Comparison of ENCODE assay signal across 7 mouse cellular contexts in the genomic region with DNA sequence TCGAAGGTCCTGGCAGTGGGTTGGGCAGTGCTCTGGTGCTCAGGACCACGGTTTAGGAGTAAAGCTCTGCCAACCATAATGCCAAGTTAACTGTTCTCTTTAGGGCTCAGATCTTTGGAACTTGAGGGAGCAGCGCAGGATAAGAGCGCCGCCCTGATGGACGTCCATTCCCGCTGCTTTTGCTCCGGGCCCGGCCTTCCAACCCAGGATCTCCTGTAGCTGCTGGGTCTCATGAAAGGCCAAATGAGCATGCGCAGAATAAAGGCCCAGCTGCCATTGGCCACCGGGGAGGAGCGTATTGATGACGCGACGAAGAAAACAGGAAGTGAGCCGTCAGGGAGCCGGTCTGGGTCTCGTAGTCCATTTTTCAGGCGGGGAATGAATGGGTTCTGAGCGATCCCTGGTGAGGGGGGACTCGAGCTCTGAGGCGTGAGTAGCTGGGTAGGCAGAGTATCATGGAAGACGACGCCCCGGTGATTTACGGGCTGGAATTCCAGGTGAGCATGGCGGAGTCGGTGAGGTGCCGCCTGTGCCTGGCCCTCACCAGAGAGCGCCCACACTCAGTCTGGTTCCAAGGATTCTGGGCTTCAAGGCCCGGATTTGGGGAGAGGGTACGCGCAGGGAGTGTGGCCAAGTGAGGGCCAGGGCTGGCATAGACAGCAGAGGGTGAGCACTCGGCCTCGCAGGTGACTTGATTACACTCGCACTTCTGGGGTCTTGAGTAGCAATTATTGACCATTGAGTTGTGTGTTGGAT. TPM values are rescaled to one million over a fixed set of nuclear protein-coding genes. Genes with fewer than 3 reads are reported as not detected.
DNase-seq lines count a peak whose midpoint lies in the region; ATAC-seq and TF ChIP-seq lines count a peak whose summit lies in the region.

A gene (plus strand): TSS at position 296 of the 756 bp plus-strand sequence.

- peak; percentile 67; the same call in 1 of the 2 replicates for TF ChIP-seq POLR2A in small intestine, adult 2 months (IDR thresholded peaks at IDR 0.05; ENCODE audit: low read depth, low read length)

- intact Hi-C loops in left cerebral cortex, postnatal 4 days (cut with DNase I), result no loop called here

- H3K36me3 ChIP-seq in embryonic facial prominence, embryonic 10.5 days (replicated peaks), result peaks cover 7% of the 10 kb centered on the region
- no peaks in the 10 kb centered on the region for H3K36me3 ChIP-seq in intestine, postnatal 0 days (ENCODE audit: control insufficient read depth, insufficient read depth)
- H3K36me3 ChIP-seq in midbrain, embryonic 12.5 days, result peaks cover 6% of the 10 kb centered on the region
- H3K36me3 ChIP-seq in small intestine, adult 2 months (ENCODE audit: control insufficient read depth, insufficient read depth, low read length), result peaks cover 5% of the 10 kb centered on the region

- peak within 1 kb of the TSS; percentile 90 for H3K4me3 ChIP-seq in embryonic facial prominence, embryonic 10.5 days
- peak within 1 kb of the TSS; percentile 90 for H3K4me3 ChIP-seq in intestine, postnatal 0 days (ENCODE audit: low read depth, low read length)
- peak within 1 kb of the TSS; percentile 86 for H3K4me3 ChIP-seq in midbrain, embryonic 12.5 days
- H3K4me3 ChIP-seq in small intestine, adult 2 months (ENCODE audit: low read depth, low read length), result peak within 1 kb of the TSS; percentile 95

- H3K9me3 ChIP-seq in embryonic facial prominence, embryonic 10.5 days, result no peaks in the 10 kb centered on the region
- H3K9me3 ChIP-seq in intestine, postnatal 0 days (ENCODE audit: control insufficient read depth), result no peaks in the 10 kb centered on the region
- H3K9me3 ChIP-seq in midbrain, embryonic 12.5 days, result no peaks in the 10 kb centered on the region

- H3K9ac ChIP-seq in intestine, postnatal 0 days (ENCODE audit: low read depth, low read length), result peak within 1 kb of the TSS; percentile 81
- peak within 1 kb of the TSS; percentile 71 for H3K9ac ChIP-seq in midbrain, embryonic 12.5 days (replicated peaks)

- no peaks in the 10 kb centered on the region for H3K27me3 ChIP-seq in embryonic facial prominence, embryonic 10.5 days (replicated peaks; ENCODE audit: low read depth, poor library complexity, severe bottlenecking)
- H3K27me3 ChIP-seq in intestine, postnatal 0 days (replicated peaks; ENCODE audit: control insufficient read depth, insufficient read depth, low read length), result no peaks in the 10 kb centered on the region
- no peaks in the 10 kb centered on the region for H3K27me3 ChIP-seq in midbrain, embryonic 12.5 days
- no peaks in the 10 kb centered on the region for H3K27me3 ChIP-seq in small intestine, adult 2 months (ENCODE audit: control insufficient read depth, insufficient read depth, low read length)

- H3K27ac ChIP-seq in embryonic facial prominence, embryonic 10.5 days (replicated peaks), result peak within 1 kb of the TSS; percentile 84
- H3K27ac ChIP-seq in intestine, postnatal 0 days (ENCODE audit: low read depth, low read length), result peak within 1 kb of the TSS; percentile 60
- peak within 1 kb of the TSS; percentile 50 for H3K27ac ChIP-seq in midbrain, embryonic 12.5 days (replicated peaks)
- peak within 1 kb of the TSS; percentile 30 for H3K27ac ChIP-seq in small intestine, adult 2 months (ENCODE audit: insufficient read depth, low read depth, low read length)

- peak; percentile 89 for DNase-seq in adrenal gland, postnatal 10 days
- DNase-seq in embryonic facial prominence, embryonic 10.5 days (ENCODE audit: low spot score), result peak; percentile 91
- peak; percentile 66 for DNase-seq in gonadal fat pad, adult 2 months (ENCODE audit: low read depth)
- DNase-seq in left cerebral cortex, postnatal 4 days, result peak; percentile 89

- ATAC-seq in intestine, postnatal 0 days, result peak; percentile 92
- ATAC-seq in midbrain, embryonic 12.5 days (ENCODE audit: low FRiP score, low read depth), result peak; percentile 82

- H3K4me1 ChIP-seq in embryonic facial prominence, embryonic 10.5 days, result peaks cover 26% of the 10 kb centered on the region
- peaks cover 10% of the 10 kb centered on the region; the same call in 1 of the 2 replicates for H3K4me1 ChIP-seq in intestine, postnatal 0 days (replicated peaks; ENCODE audit: control insufficient read depth, insufficient read depth, low read length)
- H3K4me1 ChIP-seq in midbrain, embryonic 12.5 days, result peaks cover 21% of the 10 kb centered on the region
- H3K4me1 ChIP-seq in small intestine, adult 2 months (ENCODE audit: control insufficient read depth, insufficient read depth, insufficient read length, low read length), result peaks cover 13% of the 10 kb centered on the region; the same call in 1 of the 2 replicates

- peak; percentile 45 for TF ChIP-seq CTCF in intestine, postnatal 0 days (IDR thresholded peaks at IDR 0.05; ENCODE audit: low read depth)
- TF ChIP-seq CTCF in small intestine, adult 2 months (IDR thresholded peaks at IDR 0.05; ENCODE audit: extremely low read depth, insufficient read length, insufficient replicate concordance, low read depth, low read length), result no peak

- H3K4me2 ChIP-seq in intestine, postnatal 0 days (replicated peaks; ENCODE audit: low read depth), result peak within 1 kb of the TSS; percentile 97
- H3K4me2 ChIP-seq in midbrain, embryonic 12.5 days (replicated peaks), result peak within 1 kb of the TSS; percentile 83

- 4% methylated on average over 36 of the region's 36 CpGs for WGBS in embryonic facial prominence, embryonic 10.5 days
- 3% methylated on average over 36 of the region's 36 CpGs for WGBS in intestine, postnatal 0 days
- WGBS in midbrain, embryonic 12.5 days, result 6% methylated on average over 36 of the region's 36 CpGs
- WGBS in small intestine, adult 2 months, result 2% methylated on average over 36 of the region's 36 CpGs

RNA-seq across cellular contexts. Expression of the gene that starts here (rescaled TPM):
- 10 to 100 TPM; 14.8 to 15.5 TPM for total RNA-seq in adrenal gland, postnatal 10 days (2021)
- polyA plus RNA-seq in embryonic facial prominence, embryonic 10.5 days (2016; fragmentation: Nextera tagmentation; extraction: Ambion mirVana), result 43.4 and 44.5 TPM in 2 replicates
- 31.3 and 51.6 TPM in 2 replicates for polyA plus RNA-seq in gonadal fat pad, adult 2 months (2012; rRNA removed)
- 23.0 and 23.3 TPM in 2 replicates for polyA plus RNA-seq in intestine, postnatal 0 days (2015; fragmentation: Nextera tagmentation; extraction: Ambion mirVana)
- 10 to 100 TPM; 46.2 to 49.9 TPM for total RNA-seq in left cerebral cortex, postnatal 4 days (2021)
- polyA plus RNA-seq in midbrain, embryonic 12.5 days (2016; fragmentation: Nextera tagmentation; extraction: Ambion mirVana), result 53.6 and 55.0 TPM in 2 replicates
- polyA plus RNA-seq in small intestine, adult 2 months (2012; rRNA removed), result 27.4 and 57.7 TPM in 2 replicates

Comparison
In these comparisons a context has a peak if more than half of its experiments do, and no peak if none do; other contexts are left out.
1. Peak in every context shown above with its lines: DNase-seq, ATAC-seq, H3K4me3 ChIP-seq and H3K27ac ChIP-seq.
2. H3K27ac ChIP-seq: peak in every context shown above with its lines; median percentile 84 in embryonic facial prominence, embryonic 10.5 days; 60 in intestine, postnatal 0 days; 50 in midbrain, embryonic 12.5 days; 30 in small intestine, adult 2 months.